Mouse (Mus musculus) ovary, postnatal 10 days (tissue): ENCODE measurements at regions not wholly inside any gene's neighbourhood (a gene's known extent, or its start where the extent isn't known, plus 50 kb on each side); places are given as distances from the start of the nearest gene placed in this dataset.

Experiments
- DNase-seq: peaks from one replicate; pipeline ENCODE4 v3.0.0; 2022; ENCODE audit warnings: low spot score

DNA sequence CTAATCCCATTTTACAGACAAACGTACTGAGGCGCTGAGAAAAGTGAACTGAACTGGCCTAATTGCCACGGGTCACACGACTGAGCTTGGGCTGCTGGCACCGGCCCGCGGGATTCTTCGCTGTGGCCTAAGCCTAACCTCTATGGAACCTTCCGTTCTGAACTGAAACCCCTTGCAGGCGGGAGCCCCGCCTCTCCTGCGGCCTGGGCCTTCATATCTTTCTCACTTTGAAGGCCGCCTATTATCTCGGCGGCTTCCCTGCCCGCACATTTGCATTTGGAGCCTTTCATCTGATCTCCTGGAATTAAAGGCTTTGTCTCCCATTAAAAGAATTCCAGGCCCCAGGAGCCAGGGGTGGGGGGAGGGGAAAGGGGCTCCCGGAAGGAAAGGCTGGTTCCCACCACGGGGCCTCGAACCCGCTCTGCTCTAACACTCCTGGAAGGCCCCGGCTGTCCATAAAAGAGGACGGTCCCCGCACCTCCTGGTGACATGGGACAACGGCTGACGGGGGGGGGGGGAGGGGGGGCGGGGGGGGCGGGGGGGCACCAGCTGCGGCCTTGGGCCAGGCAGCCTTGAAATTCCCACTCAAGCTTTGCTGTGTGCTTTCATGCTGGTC, 122.9 kb upstream of the Pja1 start:
- no peak for DNase-seq

DNA sequence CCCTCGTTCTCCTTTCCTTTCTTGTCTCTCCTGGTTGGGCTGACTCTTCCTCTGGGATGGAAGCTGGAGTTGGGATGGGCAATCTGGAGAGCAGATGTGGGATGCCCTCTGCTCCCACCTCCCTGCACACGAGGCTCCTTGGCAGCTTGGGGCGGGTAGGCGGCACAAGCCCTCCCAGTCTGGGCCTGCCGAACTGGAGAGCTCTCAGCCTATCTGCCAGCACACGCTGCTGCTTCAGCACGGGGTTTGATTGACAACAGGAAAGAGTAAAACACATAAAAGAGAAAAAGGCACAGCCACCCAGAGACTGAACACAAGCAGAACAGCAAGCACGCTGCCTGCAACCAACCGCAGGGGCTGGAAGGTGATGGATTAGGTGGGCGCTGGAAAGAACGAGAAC, 121.9 kb upstream of the Pja1 start:
- no peak for DNase-seq

DNA sequence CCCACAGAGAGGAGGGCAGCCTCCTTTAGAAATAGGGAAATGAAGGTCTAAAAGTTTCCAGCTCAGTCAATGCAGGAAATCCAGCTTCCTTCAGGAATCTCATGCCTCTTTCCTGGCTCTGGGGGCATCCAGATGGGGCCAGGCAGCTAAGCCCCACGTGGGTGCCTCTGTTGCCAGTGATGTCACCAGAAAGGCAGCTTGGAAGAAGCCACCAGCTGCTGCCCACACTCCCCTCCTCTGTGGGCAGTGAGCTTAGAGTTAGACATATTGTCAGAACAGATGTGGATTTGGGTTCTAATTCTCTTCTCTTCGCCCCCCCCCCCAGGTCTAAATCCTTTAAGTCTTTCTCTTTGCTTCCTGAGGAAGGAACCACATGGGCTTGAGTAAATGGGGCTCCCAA, 116.2 kb upstream of the Pja1 start:
- DNase-seq = no peak

DNA sequence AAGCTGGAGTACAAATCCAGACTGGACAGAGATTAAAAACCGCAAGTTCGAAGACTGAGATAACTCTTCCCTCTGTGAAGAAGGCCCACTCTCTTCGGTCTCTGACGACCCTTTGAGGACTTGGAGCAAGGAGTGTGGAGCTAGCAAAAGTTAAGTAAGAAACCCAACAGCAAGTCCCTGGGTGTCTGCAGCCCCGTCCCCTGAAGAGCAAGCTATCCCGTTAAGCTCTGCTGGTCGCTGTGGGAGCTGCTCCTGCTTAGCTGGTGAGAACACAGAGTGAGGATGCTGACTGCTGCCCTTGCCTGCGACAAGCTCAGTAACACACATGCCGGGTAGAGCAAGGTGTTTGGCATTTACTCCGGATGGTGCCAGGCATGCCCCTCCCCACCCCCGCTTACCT, 115.2 kb upstream of the Pja1 start:
- no peak for DNase-seq

DNA sequence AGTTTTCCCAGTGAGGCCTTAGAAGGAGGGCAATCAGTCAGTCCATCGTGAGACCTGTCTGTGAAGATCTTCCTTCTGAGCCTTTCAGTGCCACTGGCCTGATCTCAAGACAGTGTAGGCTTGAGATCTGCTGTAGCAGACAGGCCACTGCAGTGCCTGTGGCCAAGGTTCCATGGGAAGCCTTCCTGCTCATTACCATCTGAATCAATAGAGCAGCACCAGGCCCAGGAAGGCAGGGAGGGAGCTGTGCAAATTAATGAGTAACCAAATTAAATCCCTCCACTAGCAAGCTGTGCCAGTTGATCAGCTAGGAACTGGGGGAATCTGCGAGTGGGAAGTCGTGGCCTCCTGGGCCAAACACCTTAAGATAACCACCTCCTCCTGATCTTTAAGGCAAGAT, 114.6 kb upstream of the Pja1 start:
- no peak for DNase-seq

DNA sequence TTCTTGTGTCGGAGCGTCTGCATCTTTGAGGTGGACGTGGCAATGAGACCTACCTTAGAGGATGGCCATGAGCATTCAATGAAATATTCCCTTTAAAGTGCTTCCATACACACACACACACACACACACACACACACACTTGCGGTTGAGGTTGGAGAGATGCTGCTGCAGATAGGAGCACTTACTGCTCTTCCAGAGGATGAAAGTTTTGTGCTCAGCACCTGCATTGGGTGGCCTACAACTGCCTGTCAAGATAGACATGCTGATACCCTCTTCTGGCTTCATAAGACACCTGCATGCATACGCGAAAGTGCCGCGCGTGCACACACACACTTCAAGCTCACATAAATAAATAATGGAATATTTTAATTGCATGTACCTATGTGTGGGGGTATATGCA, 111.5 kb upstream of the Pja1 start:
- DNase-seq = no peak

DNA sequence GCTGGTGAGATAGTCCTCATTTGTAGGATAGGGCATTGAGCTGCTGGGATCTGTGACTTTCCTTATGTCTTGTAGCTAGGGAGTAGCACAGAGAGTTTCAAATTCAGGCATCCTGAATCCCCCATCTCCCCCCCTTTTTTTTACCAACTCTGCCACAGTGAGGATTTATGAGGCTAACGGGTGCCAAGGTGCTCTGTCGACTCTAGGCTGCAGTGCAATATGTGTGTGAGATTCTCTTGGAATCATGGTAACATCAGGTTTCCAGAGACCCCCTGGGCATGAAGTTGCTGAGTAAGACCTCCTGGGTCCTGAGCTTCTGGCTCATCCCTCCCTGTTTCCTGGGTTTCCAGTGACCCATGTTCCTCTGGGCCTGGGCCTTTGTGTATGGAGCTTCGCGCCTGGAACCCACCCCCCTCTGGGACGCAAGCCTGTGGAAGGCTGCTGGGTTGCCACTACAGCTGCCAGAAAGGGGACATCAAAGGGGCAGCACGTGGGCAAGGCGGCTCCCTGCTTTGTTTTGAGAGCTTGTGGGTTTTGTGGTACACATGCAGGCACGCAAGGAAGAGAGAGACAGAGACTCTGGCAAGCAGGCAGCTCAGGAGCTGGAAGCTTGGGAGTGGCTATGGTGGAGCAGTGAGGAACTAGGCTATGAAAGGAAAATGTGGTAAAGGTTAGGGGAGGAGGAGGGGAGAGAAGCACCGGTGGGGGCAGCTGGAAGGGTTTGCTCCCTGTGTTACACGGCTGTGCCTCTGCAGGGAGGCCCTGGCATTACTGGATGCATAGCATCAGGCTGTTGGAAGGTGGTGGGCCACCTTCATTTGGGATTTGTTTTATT, 110.8 kb upstream of the Pja1 start:
- DNase-seq = no peak

DNA sequence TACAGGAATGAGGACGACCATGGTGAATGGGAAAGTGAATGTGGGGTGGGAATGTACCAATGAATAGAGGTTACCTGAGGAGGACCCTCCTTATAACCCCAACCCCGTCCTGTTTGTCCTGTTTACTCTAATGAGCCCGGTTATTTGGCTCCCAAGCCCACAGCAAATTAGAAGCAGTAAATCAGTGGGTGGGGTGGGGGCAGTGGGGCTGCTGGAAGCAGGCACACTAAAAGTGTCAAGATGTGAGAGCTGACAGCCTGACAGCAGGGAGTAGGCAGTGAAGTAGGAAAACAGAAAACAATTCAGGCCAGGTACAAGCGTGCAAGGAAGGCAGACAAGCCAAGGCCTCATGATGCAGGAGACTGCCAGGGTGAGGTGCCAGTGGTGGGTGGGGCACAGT, 108.1 kb upstream of the Pja1 start:
- DNase-seq = no peak

DNA sequence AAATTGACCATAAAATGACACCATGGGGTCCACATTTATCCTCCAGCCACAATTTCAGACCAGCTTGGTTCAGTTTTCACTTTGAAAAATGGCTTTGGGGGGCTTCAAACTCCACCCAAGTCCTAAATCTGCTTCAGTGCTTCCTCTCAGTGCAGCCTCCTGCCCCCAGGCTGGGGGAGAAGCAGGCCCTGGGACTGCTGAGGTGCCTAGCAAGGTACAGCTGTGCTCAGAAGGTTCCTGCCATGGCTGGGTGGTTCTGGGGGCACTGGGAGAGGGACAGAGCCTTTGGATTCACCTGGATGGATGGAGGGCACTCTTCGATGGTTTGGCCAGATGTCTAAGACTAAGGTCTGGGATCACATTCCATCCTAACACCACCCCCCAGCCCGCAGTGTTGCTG, 107.7 kb upstream of the Pja1 start:
- no peak for DNase-seq

DNA sequence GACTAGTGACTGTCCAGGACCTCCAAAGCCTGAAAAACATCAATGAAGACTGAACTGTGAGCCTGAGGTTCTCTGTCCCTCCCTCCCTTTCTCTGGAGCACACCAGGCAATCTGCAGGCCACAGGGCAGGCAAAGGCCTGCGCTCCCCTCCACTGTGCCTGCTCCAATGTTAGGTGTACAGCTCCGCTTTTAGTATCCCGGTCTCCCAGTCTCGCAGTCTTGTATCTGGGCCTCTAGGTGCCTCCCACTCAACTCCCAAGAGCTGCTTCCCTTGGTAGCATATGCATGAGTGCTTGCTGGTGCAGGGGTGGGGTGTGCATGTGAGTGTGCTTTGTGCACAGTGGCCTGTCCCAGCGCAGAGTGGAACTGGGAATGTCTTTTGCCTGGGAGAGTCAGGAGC, 104.0 kb upstream of the Pja1 start:
- DNase-seq = no peak

DNA sequence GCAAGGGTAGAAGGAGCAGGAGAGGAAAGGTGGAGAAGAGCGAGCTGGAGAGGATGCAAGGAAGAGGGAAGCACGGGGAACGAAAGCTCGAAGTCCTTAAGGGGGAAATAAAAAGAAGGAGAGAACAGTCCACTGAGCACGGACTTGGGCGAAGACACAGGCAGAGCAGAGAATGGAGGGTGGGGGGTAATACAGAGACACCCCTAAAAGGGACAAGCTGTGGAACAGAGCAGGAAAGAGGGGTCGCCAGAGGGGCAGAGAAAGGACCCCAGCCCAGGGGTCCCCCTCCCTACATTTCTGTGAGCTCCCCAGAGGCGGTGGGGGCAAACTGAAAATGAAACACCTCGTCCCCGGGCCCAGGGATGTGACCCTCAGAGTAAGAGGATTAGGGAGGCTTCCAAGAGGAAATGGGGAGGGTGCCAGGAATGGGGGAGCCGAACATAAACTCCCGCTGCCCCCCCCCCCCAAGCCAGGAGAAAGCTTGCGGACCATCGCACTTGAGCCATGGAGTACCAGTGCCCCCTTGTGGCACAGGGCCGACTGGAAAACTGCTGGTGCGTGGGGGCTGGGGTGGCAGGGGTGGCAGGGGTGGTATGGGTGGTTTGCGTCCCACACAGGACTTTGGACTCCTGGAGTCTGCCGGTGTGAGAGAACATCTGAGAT, 103.5 kb upstream of the Pja1 start:
- DNase-seq = peak; percentile 7

DNA sequence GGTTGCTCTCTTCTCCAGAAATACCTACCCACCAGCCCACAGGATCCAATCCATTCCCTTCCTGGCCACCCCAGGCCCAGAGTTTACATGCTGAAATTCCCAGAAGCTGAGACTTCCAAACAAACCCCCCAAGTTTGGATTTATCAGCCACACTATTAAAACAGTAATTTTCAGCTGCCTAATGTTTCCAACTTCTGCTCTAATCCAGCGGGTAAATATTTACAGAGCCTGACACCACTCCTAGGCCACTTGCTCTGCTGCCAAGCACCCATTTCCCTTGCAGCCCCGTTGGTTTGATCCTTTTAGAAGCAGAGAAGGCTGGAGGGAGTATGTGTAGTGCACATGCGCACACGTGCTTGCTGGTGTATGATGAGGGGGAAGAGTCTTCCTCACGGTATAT, 99.1 kb upstream of the Pja1 start:
- no peak for DNase-seq

DNA sequence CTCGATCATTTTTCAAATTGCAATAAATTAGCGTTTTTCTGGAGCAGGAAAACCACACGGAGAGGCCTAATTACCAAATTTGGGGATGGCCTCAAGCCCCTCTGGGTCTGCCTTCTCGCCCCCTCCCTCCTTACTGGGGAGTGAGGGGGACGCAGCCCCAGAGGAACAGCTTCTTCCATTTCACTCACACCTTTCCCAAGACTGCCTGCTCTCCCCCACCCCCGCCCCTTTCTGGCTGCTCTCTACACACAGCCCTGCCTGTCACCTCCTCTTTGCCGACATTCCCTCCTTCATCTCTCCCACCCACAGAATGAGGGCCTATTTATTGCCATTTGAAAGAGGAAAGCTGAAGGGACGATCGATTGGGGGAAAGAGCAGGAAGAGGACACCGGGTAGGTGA, 97.2 kb upstream of the Pja1 start:
- no peak for DNase-seq

DNA sequence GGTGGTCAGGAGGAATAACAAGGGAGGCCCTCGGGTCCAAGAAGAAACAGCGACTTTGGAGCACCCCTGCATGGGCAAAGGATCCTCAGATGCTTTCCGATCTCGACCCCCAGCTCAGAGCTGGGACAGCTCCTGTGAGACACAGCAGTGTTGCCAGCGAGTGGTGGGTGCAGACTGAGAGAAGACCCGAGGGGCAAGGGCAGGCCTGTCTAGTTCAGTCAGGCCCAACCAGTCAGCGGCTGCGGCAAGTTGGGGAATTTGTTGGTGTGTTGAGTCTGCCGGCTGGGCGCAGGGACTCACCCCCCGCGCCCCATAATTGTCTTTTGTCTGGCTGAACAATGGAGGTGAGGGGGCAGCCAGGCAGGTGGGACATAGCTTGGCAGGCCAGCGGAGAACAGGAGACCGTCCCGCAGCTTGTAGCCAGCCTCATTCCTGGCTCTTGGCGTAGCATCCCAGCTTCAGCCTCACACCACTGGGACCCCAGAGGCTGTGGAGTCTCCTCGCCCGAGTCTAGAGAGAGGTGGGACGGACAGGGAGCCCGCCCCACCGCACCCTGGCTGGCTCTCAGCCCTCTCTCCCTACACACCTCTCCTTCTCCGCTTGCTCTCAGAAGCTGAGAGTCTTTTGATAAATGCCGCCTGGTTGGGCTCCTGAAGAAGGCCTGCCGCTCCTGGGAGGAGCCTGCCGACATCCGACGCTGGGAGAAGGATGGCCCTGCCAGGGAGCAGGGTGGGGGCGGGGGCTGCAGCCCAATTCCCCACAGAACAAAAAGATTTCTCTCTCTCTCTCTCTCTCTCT, 96.5 kb upstream of the Pja1 start:
- DNase-seq = no peak

DNA sequence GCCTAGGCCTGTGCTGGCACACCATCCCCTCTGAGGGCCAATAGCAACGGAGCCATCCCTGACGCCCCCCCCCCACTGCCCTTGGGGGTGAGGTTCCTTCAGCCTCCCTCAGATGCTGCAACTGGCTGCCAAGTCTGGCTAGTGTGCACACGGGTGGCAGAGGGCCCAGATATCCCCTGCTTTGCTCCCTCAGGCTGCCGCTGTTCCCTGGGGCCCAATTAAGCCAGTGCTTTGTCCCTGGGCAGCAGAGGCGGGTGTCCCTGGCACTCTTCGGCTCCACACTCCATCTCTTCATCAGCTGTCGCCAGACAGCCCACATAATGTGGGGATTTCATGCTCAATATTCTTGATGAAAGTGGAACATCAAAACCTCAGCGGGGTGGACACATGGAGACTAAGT, 90.9 kb upstream of the Pja1 start:
- DNase-seq = no peak

DNA sequence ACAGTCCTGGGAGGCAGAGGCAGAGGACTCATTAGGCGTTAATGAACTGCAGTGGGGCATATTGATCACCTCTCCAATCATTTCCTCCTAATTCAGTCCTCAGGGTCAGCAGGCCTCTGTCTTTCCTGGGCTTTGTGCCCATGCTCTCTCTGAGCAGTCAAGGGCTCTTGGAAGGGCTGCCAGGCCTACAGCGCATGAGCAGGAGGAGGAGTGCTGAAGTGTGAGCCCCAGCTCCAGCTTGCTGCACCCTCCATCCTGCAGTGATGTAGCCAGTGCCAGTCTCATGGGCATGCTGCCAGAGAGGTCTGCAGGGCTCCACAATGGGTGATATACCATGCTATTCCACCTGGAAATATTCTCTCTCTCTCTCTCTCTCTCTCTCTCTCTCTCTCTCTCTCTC, 89.6 kb upstream of the Pja1 start:
- no peak for DNase-seq

DNA sequence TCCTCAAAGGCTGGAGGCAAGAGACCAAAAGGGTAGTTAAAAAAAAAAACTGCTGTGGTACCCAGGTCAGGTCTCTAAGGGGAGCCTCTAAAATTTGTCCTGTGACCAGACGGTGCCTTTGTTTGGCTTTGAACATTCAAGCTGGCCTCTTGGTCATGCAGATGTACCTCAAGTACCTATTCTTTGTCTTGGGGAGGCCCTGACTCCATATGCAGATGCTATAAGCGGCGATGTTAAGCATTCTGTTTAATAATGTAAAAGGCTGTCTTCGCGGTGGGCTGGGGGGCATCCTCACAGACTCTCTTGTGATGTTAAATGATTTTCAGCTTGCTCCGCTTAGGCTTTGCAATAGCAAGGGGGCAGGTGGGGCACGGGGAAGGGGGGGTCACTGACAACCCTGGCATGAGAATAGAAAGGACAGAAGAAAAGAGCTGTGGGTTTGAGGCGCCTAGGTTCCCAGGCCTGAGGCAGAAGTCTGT, 85.8 kb upstream of the Pja1 start:
- DNase-seq = no peak

DNA sequence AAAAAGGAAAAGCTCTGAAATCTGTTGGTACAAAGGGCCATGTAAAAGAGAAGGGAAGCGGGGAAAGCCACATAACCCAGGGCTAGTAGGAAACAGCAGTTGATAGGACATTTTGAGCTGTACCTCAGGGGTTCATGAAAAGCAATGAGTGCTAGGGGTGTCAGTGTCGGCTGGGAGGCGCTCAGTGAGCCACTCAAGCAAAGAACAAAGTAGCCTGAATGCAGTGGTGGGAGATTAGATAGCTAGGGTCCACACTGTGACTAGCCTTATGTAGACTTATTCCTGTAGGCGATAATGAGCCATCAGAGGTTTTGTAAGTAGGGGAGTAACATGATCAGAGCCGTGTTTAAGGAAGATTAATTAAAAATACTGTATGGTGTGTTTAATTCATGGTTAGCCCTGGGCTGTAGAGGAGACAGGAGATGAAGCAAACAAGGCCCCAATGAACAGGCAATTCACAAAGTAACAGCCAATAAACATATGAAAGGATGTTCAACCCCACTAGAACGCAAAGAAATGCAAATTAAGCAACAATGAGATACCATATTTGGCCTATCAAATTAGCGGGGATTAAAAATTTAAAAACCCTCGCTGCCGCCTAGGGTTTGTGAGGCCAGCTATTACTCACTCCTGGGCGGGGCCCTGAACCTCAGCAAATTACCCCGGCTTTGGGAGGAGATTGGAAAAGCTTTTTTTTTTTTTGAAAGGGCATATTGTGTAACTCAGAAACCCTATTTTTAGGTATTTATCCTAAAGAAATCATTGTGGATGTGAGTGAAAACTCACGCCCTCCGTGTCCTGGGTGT, 85.1 kb upstream of the Pja1 start:
- DNase-seq = no peak

DNA sequence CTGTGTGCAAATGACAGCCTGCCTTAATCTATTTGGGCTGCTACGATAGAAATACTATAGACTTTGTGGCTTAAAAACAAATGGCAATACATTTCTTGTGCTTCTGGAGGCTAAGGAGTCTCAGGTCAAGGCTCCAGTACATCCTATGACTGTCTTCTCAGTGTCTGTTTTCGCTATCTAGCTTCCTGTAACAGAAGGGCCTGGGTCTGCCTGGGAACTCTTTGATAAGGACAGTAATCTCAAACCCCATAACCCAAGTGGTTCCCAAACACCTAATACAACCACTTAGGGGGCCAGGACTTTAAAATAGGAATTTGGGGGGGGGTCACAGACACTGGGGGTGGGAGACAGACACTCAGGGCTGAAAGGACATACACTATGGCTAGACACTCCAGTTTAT, 81.7 kb upstream of the Pja1 start:
- DNase-seq = no peak

DNA sequence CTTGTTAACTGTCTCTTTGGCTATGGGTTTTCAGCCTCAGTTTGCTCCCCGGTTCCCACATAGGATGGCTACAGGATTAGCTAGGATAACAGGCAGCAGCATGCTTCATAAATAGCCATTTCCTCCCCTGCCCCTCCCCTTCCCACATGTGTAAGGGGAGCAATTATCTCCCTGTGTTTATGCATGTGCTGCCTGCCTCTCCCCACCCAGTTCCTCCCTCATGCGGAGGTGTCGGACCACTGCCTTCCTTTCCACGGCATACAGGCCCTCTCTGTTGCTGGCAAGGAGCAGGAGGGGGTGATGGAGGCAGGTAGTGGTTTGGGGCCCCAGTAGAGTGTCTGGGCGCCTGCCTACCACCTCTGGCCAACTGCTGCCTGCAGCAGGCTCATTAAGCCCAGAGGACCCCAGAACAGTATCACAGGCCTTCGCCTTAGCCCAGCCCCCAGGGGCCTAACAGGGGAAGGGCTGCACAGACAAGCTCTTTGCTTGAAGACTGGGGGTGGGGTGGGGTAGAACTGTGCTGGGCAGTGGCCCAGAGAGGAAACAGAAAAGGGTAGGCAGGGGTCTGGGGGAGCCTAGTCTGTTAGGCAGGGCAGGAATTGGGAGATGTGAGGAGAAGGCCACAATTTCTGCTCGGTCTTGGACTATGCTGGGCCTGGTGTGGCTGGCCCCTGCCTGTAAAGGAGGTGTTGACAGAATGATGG, 79.1 kb upstream of the Pja1 start:
- DNase-seq = no peak
